Mouse (Mus musculus) bone marrow, adult 2 months (tissue): ENCODE data around the gene Gm525. TPM values are rescaled to one million over a fixed set of nuclear protein-coding genes. Genes with fewer than 3 reads are reported as not detected.
"Not testable (repeated sequence)": the region's sequence is repeated elsewhere in the genome, so short reads cannot be mapped to it uniquely, and the experiment has no call there.

Source experiments
- H3K27ac ChIP-seq: fragments of 200-500 bp; 2 replicates; pipeline ENCODE4 v1.5.1; 2012; ENCODE audit warnings: low read depth, mild to moderate bottlenecking, control low read depth, inconsistent platforms, low read length; ENCODE audit not compliant: control insufficient read depth, poor library complexity, insufficient read depth
- H3K4me1 ChIP-seq: fragments of 200-500 bp; 2 replicates; pipeline ENCODE4 v1.6.1; 2011; ENCODE audit warnings: low read length; ENCODE audit not compliant: control insufficient read depth, insufficient read depth
- H3K4me3 ChIP-seq: fragments of 200-500 bp; replicated peaks from 2 replicates; pipeline ENCODE3; 2011; ENCODE audit warnings: mild to moderate bottlenecking, low read depth, low read length, control low read depth; ENCODE audit not compliant: control insufficient read depth
- CTCF ChIP-seq: fragments of 200-500 bp; IDR thresholded peaks from 2 replicates; pipeline ENCODE4 v1.5.1; 2011; ENCODE audit warnings: low read length, control low read depth; ENCODE audit not compliant: control insufficient read depth, insufficient read depth
- POLR2A ChIP-seq: fragments of 200-500 bp; IDR thresholded peaks from 2 replicates; pipeline ENCODE4 v1.6.1; 2011; ENCODE audit warnings: low read depth, mild to moderate bottlenecking, control low read depth, low read length, borderline replicate concordance; ENCODE audit not compliant: control insufficient read depth
- WGBS: fragments of 180-500 bp; shearing (Covaris S2); methylation state at CpG from one replicate; pipeline ENCODE4 v1.1.7; 2018; 5-methylcytosine and 5-hydroxymethylcytosine counted together
- polyA plus RNA-seq: library from polyadenylated mRNA; stranded (reverse); fragments of >200 nt; gene quantifications from 2 replicates; pipeline ENCODE4 v1.2.4, GENCODE M21; 2011; ENCODE audit warnings: low replicate concordance; ENCODE audit not compliant: missing spikeins, insufficient read depth, insufficient read length

The Gm525 gene
- polyA plus RNA-seq, 1 experiment, result not detected

DNA sequence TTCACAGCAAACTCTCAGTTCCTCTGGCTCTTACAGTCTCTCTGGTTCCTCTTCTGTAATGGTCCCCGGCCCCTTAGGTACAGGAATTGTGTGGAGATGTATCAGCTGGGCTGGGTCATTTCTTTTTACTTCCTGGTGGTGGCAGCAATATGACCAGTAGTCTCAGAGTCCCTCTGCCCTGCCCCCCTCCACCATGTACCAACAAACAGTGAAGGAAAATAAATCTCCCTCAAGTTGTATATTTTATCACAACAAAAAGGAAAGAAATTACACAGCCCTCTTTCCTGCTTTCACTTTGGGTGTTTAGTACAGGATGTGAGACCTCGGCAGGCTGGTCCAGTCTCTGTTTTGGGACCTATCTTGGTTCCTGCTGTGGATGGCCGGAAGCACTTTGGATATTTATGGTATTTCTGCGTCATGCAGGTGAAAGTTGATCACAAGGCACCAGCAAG, 2.8 kb downstream of the Gm525 start:
- 17% methylated on average over 4 of the region's 4 CpGs for WGBS
- peaks cover 4% of the 10 kb centered on the region; the same call in 1 of the 2 replicates for H3K4me1 ChIP-seq
- no peak overlapping the region for H3K4me3 ChIP-seq
- no peak for TF ChIP-seq CTCF
- no peak for TF ChIP-seq POLR2A
- peak overlapping the region; percentile 26; the same call in 1 of the 2 replicates for H3K27ac ChIP-seq

DNA sequence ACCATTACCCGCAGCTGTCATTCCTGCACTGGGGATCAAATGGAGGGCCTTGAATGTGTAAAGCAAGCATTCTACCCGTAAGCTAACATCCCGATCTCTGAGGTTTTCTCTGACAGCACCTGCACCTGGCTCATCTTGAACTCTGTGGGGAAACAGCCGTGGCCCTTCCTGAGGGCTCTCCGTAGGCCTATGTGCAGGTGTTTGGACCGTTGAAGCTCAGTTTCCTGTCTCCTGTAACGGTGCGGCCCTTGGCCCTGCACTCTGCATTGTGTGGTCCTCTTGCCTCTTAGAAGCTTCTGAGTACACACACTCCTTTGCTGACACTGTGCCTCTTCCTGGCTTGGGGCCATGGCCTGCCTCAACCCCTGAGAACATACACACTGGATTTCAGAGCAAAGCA, 4.0 kb downstream of the Gm525 start:
- 35% methylated on average over 8 of the region's 8 CpGs for WGBS
- Histone ChIP-seq H3K4me3 (no peak overlapping the region), H3K4me1 (peaks cover 4% of the 10 kb centered on the region; the same call in 1 of the 2 replicates), H3K27ac (peak overlapping the region; percentile 42)
- TF ChIP-seq CTCF, result no peak
- TF ChIP-seq POLR2A, result no peak

DNA sequence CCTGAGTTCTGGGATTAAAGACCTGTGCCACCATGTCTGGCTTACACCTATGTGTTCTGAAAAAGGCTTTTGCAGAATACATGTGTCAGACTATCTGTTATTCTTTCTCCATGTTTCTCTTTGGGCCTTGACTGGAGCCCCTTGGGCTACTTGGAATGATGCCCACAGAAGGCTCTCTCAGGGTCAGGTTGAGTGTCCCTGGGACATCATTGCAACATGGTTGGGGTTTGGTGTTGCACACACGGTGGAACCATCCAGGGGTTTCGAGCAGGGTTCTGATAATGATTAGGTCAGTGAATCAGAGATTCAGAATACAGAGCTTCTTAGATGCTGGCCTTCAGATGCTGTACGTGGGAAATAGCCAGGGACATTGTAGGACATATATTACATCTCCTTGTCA, 4.7 kb downstream of the Gm525 start:
- peaks cover 4% of the 10 kb centered on the region; the same call in 1 of the 2 replicates for H3K4me1 ChIP-seq
- peak overlapping the region; percentile 43; the same call in 1 of the 2 replicates for H3K27ac ChIP-seq
- TF ChIP-seq CTCF (no peak), POLR2A (no peak)
- H3K4me3 ChIP-seq, result no peak overlapping the region
- WGBS, result 55% methylated on average over 3 of the region's 3 CpGs

DNA sequence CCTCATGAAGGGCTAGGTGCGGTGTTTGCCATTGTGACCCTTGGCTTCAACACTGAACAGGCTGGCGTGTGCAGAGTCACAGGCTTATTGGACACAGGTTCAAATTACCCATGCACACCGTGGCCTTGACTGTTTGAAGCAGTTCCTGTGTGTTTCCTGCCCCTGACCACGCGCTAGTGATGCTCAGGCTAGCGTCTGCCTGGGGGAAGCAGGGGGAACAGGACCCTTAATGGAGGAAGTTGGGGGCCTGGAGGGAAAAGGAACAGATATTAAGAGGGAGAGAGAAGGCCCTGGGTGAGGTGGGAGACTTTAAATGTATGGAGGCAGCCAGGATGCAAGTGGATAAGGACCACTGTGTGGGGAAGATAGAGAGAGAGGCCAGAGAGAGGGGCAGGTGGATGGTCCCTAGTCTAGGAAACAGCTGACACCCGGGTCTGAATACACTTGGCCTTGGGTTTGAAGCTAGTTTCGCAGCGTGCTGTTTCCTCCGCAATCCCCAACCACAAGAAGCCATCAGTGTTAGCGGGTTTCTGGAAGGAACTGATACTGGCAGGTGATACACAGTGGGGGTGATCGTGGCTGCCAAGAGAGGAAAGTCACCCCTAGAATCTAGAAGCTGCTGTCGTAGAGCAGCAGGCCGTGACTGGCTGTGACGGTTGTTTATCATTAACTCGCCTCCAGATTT, 5.5 kb downstream of the Gm525 start:
- 11% methylated on average over 16 of the region's 16 CpGs for WGBS
- H3K27ac ChIP-seq, result peak overlapping the region; percentile 83

DNA sequence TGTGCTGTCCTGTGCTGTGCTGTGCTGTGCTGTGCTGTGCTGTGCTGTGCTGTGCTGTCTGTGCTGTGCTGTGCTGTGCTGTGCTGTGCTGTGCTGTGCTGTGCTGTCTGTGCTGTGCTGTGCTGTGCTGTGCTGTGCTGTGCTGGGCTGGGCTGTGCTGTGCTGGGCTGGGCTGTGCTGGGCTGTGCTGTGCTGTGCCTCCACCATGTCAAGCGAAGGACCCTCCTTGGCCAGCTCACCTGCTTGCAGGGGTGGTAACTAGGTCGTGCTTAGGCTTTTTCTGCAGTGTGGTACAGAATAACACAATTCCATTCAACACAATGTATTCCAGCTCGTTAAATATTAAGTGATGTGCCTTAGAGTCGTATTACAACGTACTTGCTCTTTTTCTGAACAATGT, 8.3 kb downstream of the Gm525 start:
- WGBS, result 80% methylated on average over 5 of the region's 5 CpGs
- H3K4me3 ChIP-seq, H3K27ac ChIP-seq, H3K4me1 ChIP-seq: not testable (repeated sequence)

More for the DNA sequence above, 5.5 kb downstream of the Gm525 start:
- Histone ChIP-seq H3K4me1 (peaks cover 4% of the 10 kb centered on the region; the same call in 1 of the 2 replicates), H3K4me3 (no peak overlapping the region)
- TF ChIP-seq POLR2A (no peak), CTCF (no peak)

DNA sequence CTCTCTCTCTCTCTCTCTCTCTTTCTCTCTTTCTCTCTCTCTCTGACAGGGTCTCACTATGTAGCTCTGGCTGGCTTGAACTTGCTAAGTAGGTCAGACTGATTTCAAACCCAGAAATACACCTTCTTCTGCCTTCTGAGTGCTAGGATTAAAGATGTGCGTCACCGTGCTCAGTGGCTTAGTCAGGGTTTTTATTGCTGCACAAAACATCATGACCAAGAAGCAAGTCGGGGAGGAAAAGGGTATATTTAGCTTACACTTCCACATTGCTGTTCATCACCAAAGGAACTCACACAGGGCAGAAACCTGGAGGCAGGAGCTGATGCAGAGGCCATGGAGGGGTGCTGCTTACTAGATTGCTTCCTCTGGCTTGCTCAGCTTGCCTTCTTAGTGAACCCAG, 9.1 kb downstream of the Gm525 start:
- not testable (repeated sequence) for H3K4me1 ChIP-seq, H3K27ac ChIP-seq, H3K4me3 ChIP-seq
- WGBS, result 75% methylated on average over 3 of the region's 3 CpGs

DNA sequence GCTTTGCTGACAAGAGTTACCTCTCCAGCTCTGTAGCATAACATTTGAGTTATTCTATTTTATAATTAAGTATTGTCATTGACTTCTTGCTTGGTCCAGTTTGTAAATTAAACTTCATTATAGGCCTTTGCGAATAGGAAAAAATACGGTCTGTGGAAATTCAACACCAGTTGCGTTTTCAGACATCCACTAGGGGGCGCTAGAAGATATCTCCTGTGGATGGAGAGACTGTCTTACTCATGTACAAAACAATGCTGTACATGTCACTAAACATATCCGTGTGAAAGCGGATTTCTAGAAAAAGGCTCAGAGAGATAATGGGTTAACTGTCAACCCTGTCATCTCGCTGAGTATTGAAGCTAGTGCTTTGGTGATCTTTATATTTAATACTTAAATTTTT, 11.0 kb downstream of the Gm525 start:
- Histone ChIP-seq H3K4me3 (no peak overlapping the region), H3K4me1 (peaks cover 1% of the 10 kb centered on the region; the same call in 1 of the 2 replicates), H3K27ac (no peak overlapping the region)
- 7% methylated on average over 7 of the region's 7 CpGs for WGBS
- no peak for TF ChIP-seq CTCF
- TF ChIP-seq POLR2A, result no peak

DNA sequence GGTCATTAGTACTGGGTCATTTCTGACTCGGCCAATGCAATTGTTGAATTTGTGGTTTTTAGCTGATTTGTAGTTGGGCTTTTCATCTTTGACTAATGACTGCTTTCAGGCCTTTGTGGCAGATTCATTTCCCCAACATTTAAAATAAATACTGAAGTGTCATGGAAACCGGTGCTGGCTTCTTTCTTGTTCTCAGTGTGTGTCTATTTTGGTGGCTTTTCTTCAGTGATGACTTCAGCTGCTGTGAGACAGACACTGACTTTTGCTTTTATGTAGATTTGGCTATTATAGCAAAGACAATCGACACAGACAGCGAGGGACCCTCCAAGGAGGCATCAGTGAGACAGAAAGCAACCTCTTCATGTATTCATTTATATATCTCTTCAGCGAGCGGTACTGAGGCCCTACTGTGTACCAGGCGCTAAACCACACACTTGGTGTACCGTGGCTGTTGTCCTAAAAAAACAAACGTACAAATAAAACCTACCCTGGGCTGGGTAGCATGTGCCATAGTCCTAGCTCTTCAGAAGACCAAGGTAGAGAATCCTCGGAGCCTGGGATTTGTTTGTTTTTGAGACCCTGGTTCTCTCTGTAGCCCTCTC, 12.7 kb downstream of the Gm525 start:
- H3K27ac ChIP-seq, result no peak overlapping the region
- H3K4me3 ChIP-seq, result no peak overlapping the region
- WGBS, result 78% methylated on average over 10 of the region's 10 CpGs
- peaks cover 1% of the 10 kb centered on the region; the same call in 1 of the 2 replicates for H3K4me1 ChIP-seq
- TF ChIP-seq CTCF (no peak), POLR2A (no peak)
